Mouse (Mus musculus): ENCODE measurements around the gene Tmem151a.
A peak's percentile ranks its signal among the peaks of the same experiment; 100 is the strongest.

Tmem151a gene

GRCm38 (mm10) chr19:5085145-5085863, at the start of gene Tmem151a:
Gene Tmem151a (minus strand): TSS chr19:5085531.
- no peak for DNase-seq (ENCODE audit: extremely low read depth, low read depth, low spot score)

- DNase-seq (ENCODE audit: extremely low read depth, low read depth, low spot score), result no peak
Observed at GRCm38 (mm10) chr19:5131237-5131636, 45.9 kb upstream of the Tmem151a start.

- no peak for DNase-seq (ENCODE audit: extremely low read depth, low read depth, low spot score)
Observed at GRCm38 (mm10) chr19:5129770-5130169, 44.4 kb upstream of the Tmem151a start.

- no peak for DNase-seq (ENCODE audit: extremely low read depth, low read depth, low spot score)
Observed at GRCm38 (mm10) chr19:5124055-5124614, 38.8 kb upstream of the Tmem151a start.

GRCm38 (mm10) chr19:5123241-5123640, 37.9 kb upstream of the Tmem151a start:
- no peak for DNase-seq (ENCODE audit: extremely low read depth, low read depth, low spot score)

- DNase-seq (ENCODE audit: extremely low read depth, low read depth, low spot score), result no peak
Observed at GRCm38 (mm10) chr19:5122492-5122891, 37.2 kb upstream of the Tmem151a start.

GRCm38 (mm10) chr19:5118384-5118698, 33.0 kb upstream of the Tmem151a start, which contains the start of gene Klc2:
Gene Klc2 (minus strand): TSS chr19:5118560.
- DNase-seq (ENCODE audit: extremely low read depth, low read depth, low spot score), result no peak

GRCm38 (mm10) chr19:5117494-5118383, 32.4 kb upstream of the Tmem151a start:
- no peak for DNase-seq (ENCODE audit: extremely low read depth, low read depth, low spot score)

- DNase-seq (ENCODE audit: extremely low read depth, low read depth, low spot score), result no peak
Observed at GRCm38 (mm10) chr19:5113783-5114182, 28.5 kb upstream of the Tmem151a start.

GRCm38 (mm10) chr19:5109659-5110453, 24.5 kb upstream of the Tmem151a start:
- DNase-seq (ENCODE audit: extremely low read depth, low read depth, low spot score), result no peak

GRCm38 (mm10) chr19:5108702-5109101, 23.4 kb upstream of the Tmem151a start:
- no peak for DNase-seq (ENCODE audit: extremely low read depth, low read depth, low spot score)

GRCm38 (mm10) chr19:5108271-5108575, 22.9 kb upstream of the Tmem151a start:
- no peak for DNase-seq (ENCODE audit: extremely low read depth, low read depth, low spot score)

GRCm38 (mm10) chr19:5107556-5108270, 22.4 kb upstream of the Tmem151a start:
- DNase-seq (ENCODE audit: extremely low read depth, low read depth, low spot score), result no peak

- peak; percentile 54 for DNase-seq (ENCODE audit: extremely low read depth, low read depth, low spot score)
Observed at GRCm38 (mm10) chr19:5106731-5107191, 21.4 kb upstream of the Tmem151a start, which contains the start of gene Rab1b. Gene Rab1b (minus strand): TSS chr19:5107072.

GRCm38 (mm10) chr19:5106074-5106473, 20.7 kb upstream of the Tmem151a start:
- DNase-seq (ENCODE audit: extremely low read depth, low read depth, low spot score), result no peak

- DNase-seq (ENCODE audit: extremely low read depth, low read depth, low spot score), result no peak
Observed at GRCm38 (mm10) chr19:5098363-5099143, 13.2 kb upstream of the Tmem151a start, which contains the start of gene Cnih2. Gene Cnih2 (minus strand): TSS chr19:5098521.

- DNase-seq (ENCODE audit: extremely low read depth, low read depth, low spot score), result no peak
Observed at GRCm38 (mm10) chr19:5097521-5098362, 12.4 kb upstream of the Tmem151a start.

GRCm38 (mm10) chr19:5095887-5096474, 10.7 kb upstream of the Tmem151a start:
- DNase-seq (ENCODE audit: extremely low read depth, low read depth, low spot score), result no peak
